Mouse (Mus musculus) stomach, postnatal 0 days (tissue): ENCODE data around the gene Cmtm2a. TPM values are rescaled to one million over a fixed set of nuclear protein-coding genes. Genes with fewer than 3 reads are reported as not detected.
A peak's percentile ranks its signal among the peaks of the same experiment; 100 is the strongest.
"Not testable (repeated sequence)": the region's sequence is repeated elsewhere in the genome, so short reads cannot be mapped to it uniquely, and the experiment has no call there.

ENCODE experiments used
- ATAC-seq: fragments of 200-750 bp; cut with Nextera tagmentation; 2 replicates; pipeline ENCODE4 v1.8.0; 2017; ENCODE audit not compliant: low FRiP score, low TSS enrichment
- DNase-seq: peaks from one replicate; pipeline ENCODE4 v3.0.0-alpha.2; 2016; ENCODE audit warnings: low spot score
- H3K27ac ChIP-seq: fragments of 300-500 bp; sonication (generic); replicated peaks from 2 replicates; pipeline ENCODE4 v1.5.1; 2014; ENCODE audit warnings: mild to moderate bottlenecking, control low read depth
- H3K27me3 ChIP-seq: fragments of 300-500 bp; sonication (generic); 2 replicates; pipeline ENCODE4 v1.6.1; 2014; ENCODE audit warnings: low read length; ENCODE audit not compliant: control insufficient read depth, insufficient read depth
- H3K36me3 ChIP-seq: fragments of 300-500 bp; sonication (generic); 2 replicates; pipeline ENCODE4 v1.6.1; 2014; ENCODE audit warnings: low read length, mixed read lengths; ENCODE audit not compliant: control insufficient read depth, insufficient read depth
- H3K4me1 ChIP-seq: fragments of 300-500 bp; sonication (generic); replicated peaks from 2 replicates; pipeline ENCODE4 v1.6.1; 2014; ENCODE audit warnings: antibody characterized with exemption; ENCODE audit not compliant: control insufficient read depth, insufficient read depth
- H3K4me2 ChIP-seq: fragments of 300-500 bp; sonication (generic); replicated peaks from 2 replicates; pipeline ENCODE4 v1.6.1; 2014; ENCODE audit warnings: low read depth, mild to moderate bottlenecking, control low read depth, moderate library complexity
- H3K4me3 ChIP-seq: fragments of 300-500 bp; sonication (generic); 2 replicates; pipeline ENCODE4 v1.5.1; 2014; ENCODE audit warnings: low read depth, low read length, control low read depth
- H3K9ac ChIP-seq: fragments of 300-500 bp; sonication (generic); 2 replicates; pipeline ENCODE4 v1.6.1; 2014; ENCODE audit warnings: mild to moderate bottlenecking, low read length, control low read depth, mixed read lengths
- H3K9me3 ChIP-seq: fragments of 300-500 bp; sonication (generic); 2 replicates; pipeline ENCODE4 v1.6.1; 2016; ENCODE audit warnings: low read length; ENCODE audit not compliant: control insufficient read depth
- CTCF ChIP-seq: IDR thresholded peaks from 2 replicates; pipeline ENCODE4 v1.5.1; 2016; ENCODE audit warnings: antibody characterized with exemption, low read depth, mild to moderate bottlenecking, moderate library complexity
- EP300 ChIP-seq: optimal IDR thresholded peaks from 2 replicates; pipeline ENCODE3; 2016; ENCODE audit warnings: antibody characterized with exemption
- WGBS: fragments of 180-500 bp; shearing (Covaris S2); extraction: QIAGEN DNeasy Blood & Tissue Kit; methylation state at CpG from one replicate; pipeline ENCODE4 v1.1.7; 2014; 5-methylcytosine and 5-hydroxymethylcytosine counted together
- polyA plus RNA-seq: library from polyadenylated mRNA; unstranded; fragments of >200 nt; fragmentation: Nextera tagmentation; extraction: Ambion mirVana; gene quantifications from 2 replicates; pipeline ENCODE4 v1.2.1, GENCODE M21; 2015

Gene Cmtm2a
- polyA plus RNA-seq, 1 experiment from 2014 or later: not detected

DNA sequence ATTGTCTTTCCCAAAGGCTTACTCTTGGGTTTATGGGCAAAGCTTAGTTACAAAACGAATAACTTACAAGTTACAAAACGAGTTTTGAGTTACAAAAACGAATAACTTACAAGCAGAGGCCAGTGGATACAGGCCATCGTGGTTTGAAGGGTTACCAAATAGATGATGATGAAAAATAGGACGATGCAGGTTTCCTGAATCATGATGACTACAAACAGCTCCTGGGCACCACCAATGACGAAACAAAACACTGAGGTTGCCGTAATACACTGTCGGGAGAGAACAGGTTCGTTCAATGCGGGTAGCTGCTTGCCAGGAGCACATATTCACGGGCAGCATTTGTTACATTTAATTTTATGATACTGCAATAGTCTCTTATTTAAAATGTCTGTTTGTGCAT, 12.0 kb upstream of the Cmtm2a start:
- no peak for TF ChIP-seq EP300
- no peak for TF ChIP-seq CTCF
- H3K4me1 ChIP-seq: no peaks in the 10 kb centered on the region
- H3K27me3 ChIP-seq: no peaks in the 10 kb centered on the region
- H3K4me2 ChIP-seq: no peak overlapping the region
- H3K4me3 ChIP-seq: no peak overlapping the region
- no peak for ATAC-seq
- no peak for DNase-seq
- H3K36me3 ChIP-seq: no peaks in the 10 kb centered on the region
- 82% methylated on average over 11 of the region's 11 CpGs for WGBS
- no peak overlapping the region for H3K9ac ChIP-seq
- H3K27ac ChIP-seq: no peak overlapping the region
- no peaks in the 10 kb centered on the region for H3K9me3 ChIP-seq

DNA sequence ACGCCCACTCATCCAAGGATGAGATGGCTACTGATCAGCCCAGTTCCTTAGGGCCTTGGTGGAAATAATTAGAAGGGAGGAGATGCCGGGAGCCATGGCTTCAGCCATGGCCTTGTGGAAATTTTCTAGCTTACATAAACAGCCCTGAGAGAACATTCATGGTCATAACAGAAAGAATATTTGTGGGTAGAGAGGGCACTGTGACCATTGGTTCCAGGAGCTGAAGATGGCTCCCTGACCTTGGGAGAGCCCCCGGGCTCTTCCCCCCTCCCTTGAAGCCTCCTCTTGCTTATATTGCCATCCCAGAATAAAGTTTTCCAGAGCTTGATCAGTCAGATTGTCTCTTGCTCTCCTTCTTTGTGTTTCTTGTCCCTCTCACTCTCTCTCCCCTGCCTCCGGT, 9.6 kb upstream of the Cmtm2a start:
- WGBS: 91% methylated on average over 4 of the region's 4 CpGs
- not testable (repeated sequence) for DNase-seq, H3K4me1 ChIP-seq

DNA sequence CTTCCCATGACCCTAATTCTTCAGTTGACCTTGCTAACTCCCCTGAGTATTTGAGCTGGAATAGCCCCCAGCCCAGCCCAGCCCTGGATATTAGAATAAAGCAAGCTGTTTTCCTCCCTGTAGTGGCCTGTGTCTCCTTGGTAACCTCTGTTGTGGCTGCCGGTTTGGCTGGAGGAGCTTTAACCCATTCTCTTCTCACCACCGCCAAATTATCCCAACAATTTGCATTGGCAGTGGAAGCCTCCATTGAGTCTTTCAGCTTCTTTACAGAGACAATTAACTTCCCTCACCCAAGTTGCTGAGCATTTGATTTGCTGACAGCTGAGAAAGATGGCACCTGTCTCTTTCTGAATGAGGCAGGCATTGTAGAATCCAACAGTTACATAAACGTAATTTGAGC, 8.6 kb upstream of the Cmtm2a start:
- H3K9me3 ChIP-seq, H3K27me3 ChIP-seq, H3K4me2 ChIP-seq, ATAC-seq, H3K36me3 ChIP-seq, H3K27ac ChIP-seq, H3K9ac ChIP-seq, H3K4me1 ChIP-seq, DNase-seq, H3K4me3 ChIP-seq: not testable (repeated sequence)
- WGBS: 13% methylated on average over 3 of the region's 3 CpGs

More for the DNA sequence above, 9.6 kb upstream of the Cmtm2a start:
- not testable (repeated sequence) for H3K9me3 ChIP-seq, H3K27ac ChIP-seq, ATAC-seq, H3K4me3 ChIP-seq, H3K27me3 ChIP-seq, H3K36me3 ChIP-seq, H3K4me2 ChIP-seq, H3K9ac ChIP-seq

DNA sequence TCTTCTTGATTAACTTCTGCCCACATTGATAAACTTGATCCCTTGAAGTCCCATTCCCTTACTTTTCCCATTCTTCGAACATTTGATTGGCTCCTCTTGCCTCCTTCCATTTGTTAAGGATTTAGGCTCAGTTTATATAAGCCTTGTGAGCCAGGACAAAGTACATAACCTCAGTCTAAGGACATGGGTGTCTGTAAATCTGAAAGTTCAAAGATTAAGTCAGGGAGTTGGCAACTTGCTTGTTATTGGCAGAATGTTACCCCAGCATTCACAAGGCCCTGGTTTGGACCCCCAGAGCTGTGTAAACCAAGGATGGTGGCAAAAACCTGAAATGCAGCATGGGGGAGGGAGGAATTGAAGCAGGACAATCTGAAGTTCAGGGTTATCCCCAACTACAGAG, 1.4 kb upstream of the Cmtm2a start:
- no peaks in the 10 kb centered on the region for H3K4me1 ChIP-seq
- H3K9ac ChIP-seq: no peak overlapping the region
- DNase-seq (no peak), ATAC-seq (no peak)
- no peaks in the 10 kb centered on the region for H3K36me3 ChIP-seq
- H3K9me3 ChIP-seq: no peaks in the 10 kb centered on the region
- TF ChIP-seq CTCF: no peak
- TF ChIP-seq EP300: no peak
- no peak overlapping the region for H3K4me2 ChIP-seq
- no peaks in the 10 kb centered on the region for H3K27me3 ChIP-seq
- H3K4me3 ChIP-seq: no peak overlapping the region
- WGBS: 73% methylated on average over 1 of the region's 1 CpGs
- no peak overlapping the region for H3K27ac ChIP-seq

DNA sequence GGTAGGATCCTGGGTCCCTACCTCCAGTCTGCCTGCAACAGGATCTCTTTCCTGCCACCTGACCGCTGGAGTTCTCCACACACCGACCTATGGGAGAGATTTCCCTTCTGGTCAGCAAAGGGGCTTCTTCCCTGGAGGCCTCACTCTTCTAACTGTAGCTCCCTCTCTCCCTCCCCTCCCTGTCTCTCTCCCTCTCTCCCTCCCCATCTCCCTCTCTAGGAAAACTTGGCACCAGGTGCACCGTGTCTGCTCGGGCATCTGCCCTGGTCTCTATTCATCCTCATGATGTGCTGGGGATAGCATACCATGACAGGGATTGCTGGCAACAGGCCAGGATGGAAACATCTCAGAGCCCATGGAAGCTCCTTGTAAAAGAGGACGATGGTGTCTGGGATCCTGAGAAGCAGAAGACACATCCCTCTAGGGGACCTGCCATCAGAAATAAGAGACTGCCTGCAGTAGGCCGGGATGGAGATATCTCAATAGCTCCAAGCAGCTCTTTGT, 24.0 kb downstream of the Cmtm2a start:
- H3K27me3 ChIP-seq: no peaks in the 10 kb centered on the region
- no peak overlapping the region for H3K27ac ChIP-seq
- H3K4me3 ChIP-seq: no peak overlapping the region
- 75% methylated on average over 6 of the region's 6 CpGs for WGBS
- H3K4me1 ChIP-seq: no peaks in the 10 kb centered on the region
- no peak overlapping the region for H3K9ac ChIP-seq
- DNase-seq (no peak), ATAC-seq (0 out of 2 replicates have a peak, but pooled peaks have one; percentile 24)
- no peak overlapping the region for H3K4me2 ChIP-seq
- H3K36me3 ChIP-seq: no peaks in the 10 kb centered on the region
- TF ChIP-seq CTCF (no peak), EP300 (no peak)
- H3K9me3 ChIP-seq: no peaks in the 10 kb centered on the region

DNA sequence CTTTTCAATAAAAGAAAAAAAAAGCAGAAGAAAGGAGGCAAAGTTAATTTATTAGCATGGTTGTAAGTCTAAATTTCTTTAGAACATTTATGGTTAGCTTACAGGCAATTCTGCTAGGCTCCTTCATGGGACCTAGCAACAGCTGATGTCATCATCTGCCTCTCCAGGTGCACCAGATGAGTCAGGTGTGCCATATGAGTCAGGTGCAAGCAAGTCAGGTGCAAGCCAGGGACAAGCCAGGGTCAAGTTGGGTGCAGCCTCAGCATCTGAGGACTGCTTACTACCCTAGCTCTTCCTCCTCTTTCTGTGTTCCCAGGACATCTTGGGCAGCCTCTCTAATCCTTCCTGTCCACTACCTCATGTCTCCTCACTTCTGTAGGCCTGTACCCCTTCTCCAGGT, 24.6 kb downstream of the Cmtm2a start:
- Histone ChIP-seq H3K9me3 (no peaks in the 10 kb centered on the region), H3K4me3 (no peak overlapping the region), H3K27ac (no peak overlapping the region), H3K4me2 (no peak overlapping the region), H3K27me3 (no peaks in the 10 kb centered on the region), H3K4me1 (no peaks in the 10 kb centered on the region), H3K36me3 (no peaks in the 10 kb centered on the region), H3K9ac (no peak overlapping the region)
- TF ChIP-seq EP300: no peak
- no peak for TF ChIP-seq CTCF
- ATAC-seq: peak; percentile 87
- DNase-seq: peak; percentile 46

DNA sequence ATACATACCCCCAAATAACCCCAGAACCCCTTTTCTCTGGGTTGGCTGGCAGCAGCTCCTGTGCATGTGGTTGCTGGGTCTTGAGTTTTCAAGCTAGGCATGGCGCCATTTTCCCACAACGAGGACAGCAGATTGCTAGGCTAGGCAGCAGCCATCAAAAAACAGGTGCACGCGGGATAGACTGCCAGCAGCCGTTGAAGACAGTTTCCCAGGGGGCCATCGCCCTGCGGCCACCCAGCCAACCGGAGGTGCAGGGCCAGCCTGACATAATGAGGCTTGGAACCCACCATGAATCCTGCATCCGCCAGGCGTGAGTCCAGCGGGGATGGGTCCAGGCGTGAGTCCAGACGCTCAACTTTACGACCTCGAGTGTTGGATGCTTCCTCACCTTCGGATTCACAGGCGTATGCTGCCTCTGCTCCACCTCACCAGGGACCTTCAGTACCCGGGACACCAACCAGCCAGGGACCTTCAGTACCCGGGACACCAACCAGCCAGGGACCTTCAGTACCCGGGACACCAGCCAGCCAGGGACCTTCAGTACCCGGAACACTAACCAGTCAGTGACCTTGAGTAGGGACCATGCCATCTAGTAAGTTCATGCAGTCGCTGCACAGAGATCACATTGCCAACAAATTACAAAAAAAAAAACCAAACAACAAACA, 28.6 kb downstream of the Cmtm2a start:
- H3K9me3 ChIP-seq, H3K9ac ChIP-seq, H3K36me3 ChIP-seq, H3K27ac ChIP-seq, H3K4me3 ChIP-seq, H3K27me3 ChIP-seq, H3K4me1 ChIP-seq, DNase-seq, ATAC-seq, H3K4me2 ChIP-seq: not testable (repeated sequence)
- 98% methylated on average over 20 of the region's 22 CpGs for WGBS

DNA sequence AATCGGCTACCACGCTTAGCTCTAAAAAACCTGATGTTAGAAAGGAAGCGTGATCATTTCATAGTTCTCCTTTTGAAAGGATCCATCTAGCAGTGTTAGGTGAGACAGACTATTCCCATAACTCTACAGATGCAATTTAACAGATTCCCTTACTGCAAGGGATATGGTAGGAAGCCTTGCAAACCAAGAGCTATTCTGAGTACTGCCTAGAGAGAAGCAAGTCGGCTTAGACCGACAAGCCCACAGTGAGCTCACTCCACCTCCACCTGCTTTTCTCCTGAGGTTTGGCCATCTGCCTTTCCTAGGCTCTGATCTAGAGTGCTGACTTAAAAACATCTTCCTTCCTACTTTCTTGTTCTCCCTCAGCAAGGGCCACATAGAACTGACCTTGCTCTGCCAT, 31.2 kb downstream of the Cmtm2a start:
- not testable (repeated sequence) for H3K4me2 ChIP-seq, H3K9me3 ChIP-seq, ATAC-seq, H3K36me3 ChIP-seq, H3K27me3 ChIP-seq, H3K27ac ChIP-seq, DNase-seq, H3K9ac ChIP-seq, H3K4me3 ChIP-seq, H3K4me1 ChIP-seq
- WGBS: 90% methylated on average over 5 of the region's 5 CpGs
